Mouse (Mus musculus) liver, postnatal 0 days (tissue): ENCODE results near the gene Suz12. TPM values are rescaled to one million over a fixed set of nuclear protein-coding genes. Genes with fewer than 3 reads are reported as not detected.

Experiments used
- ATAC-seq: fragments of 200-750 bp; cut with Nextera tagmentation; 2 replicates; pipeline ENCODE4 v1.8.0; 2017; ENCODE audit warnings: mild to moderate bottlenecking, moderate library complexity
- DNase-seq: peaks from one replicate; pipeline ENCODE4 v3.0.0-alpha.2; 2016
- H3K27ac ChIP-seq: fragments of 300-500 bp; sonication (generic); 2 replicates; pipeline ENCODE4 v1.5.1; 2014; ENCODE audit warnings: antibody characterized with exemption, moderate library complexity, mild to moderate bottlenecking, low read depth
- H3K27me3 ChIP-seq: fragments of 300-500 bp; sonication (generic); 2 replicates; pipeline ENCODE4 v1.6.1; 2014; ENCODE audit warnings: low read length, control low read depth, mixed read lengths; ENCODE audit not compliant: insufficient read depth
- H3K36me3 ChIP-seq: fragments of 300-500 bp; sonication (generic); replicated peaks from 2 replicates; pipeline ENCODE4 v1.6.1; 2014; ENCODE audit warnings: mild to moderate bottlenecking, control low read depth, low read length, moderate library complexity, mixed read lengths; ENCODE audit not compliant: insufficient read depth
- H3K4me1 ChIP-seq: fragments of 300-500 bp; sonication (generic); 2 replicates; pipeline ENCODE4 v1.6.1; 2014; ENCODE audit warnings: antibody characterized with exemption, mild to moderate bottlenecking, control low read depth; ENCODE audit not compliant: insufficient read depth
- H3K4me2 ChIP-seq: fragments of 300-500 bp; sonication (generic); 2 replicates; pipeline ENCODE4 v1.6.1; 2014; ENCODE audit warnings: low read depth, mild to moderate bottlenecking, low read length, moderate library complexity, mixed read lengths
- H3K4me3 ChIP-seq: fragments of 300-500 bp; sonication (generic); 2 replicates; pipeline ENCODE4 v1.5.1; 2014; ENCODE audit warnings: low read depth, low read length
- H3K9ac ChIP-seq: fragments of 300-500 bp; sonication (generic); replicated peaks from 2 replicates; pipeline ENCODE4 v1.6.1; 2014; ENCODE audit warnings: mild to moderate bottlenecking, moderate library complexity
- H3K9me3 ChIP-seq: fragments of 300-500 bp; sonication (generic); 2 replicates; pipeline ENCODE4 v1.6.1; 2016; ENCODE audit warnings: mild to moderate bottlenecking, control low read depth, low read length, mixed read lengths
- CTCF ChIP-seq: sonication (generic); IDR thresholded peaks from 2 replicates; pipeline ENCODE4 v1.5.1; 2016; ENCODE audit warnings: antibody characterized with exemption, low read depth
- EP300 ChIP-seq: IDR thresholded peaks from 2 replicates; pipeline ENCODE4 v1.6.1; 2016; ENCODE audit warnings: antibody characterized with exemption, low read depth, mild to moderate bottlenecking
- WGBS: fragments of 180-500 bp; shearing (Covaris S2); extraction: QIAGEN DNeasy Blood & Tissue Kit; methylation state at CpG from one replicate; pipeline ENCODE4 v1.1.7; 2014; ENCODE audit not compliant: insufficient replicate concordance; 5-methylcytosine and 5-hydroxymethylcytosine counted together
- polyA plus RNA-seq: library from polyadenylated mRNA; unstranded; fragments of >200 nt; fragmentation: Nextera tagmentation; extraction: Ambion mirVana; gene quantifications from 2 replicates; pipeline ENCODE4 v1.2.1, GENCODE M21; 2015

The Suz12 gene
- polyA plus RNA-seq, 1 experiment from 2014 or later: 11.2 TPM

DNA sequence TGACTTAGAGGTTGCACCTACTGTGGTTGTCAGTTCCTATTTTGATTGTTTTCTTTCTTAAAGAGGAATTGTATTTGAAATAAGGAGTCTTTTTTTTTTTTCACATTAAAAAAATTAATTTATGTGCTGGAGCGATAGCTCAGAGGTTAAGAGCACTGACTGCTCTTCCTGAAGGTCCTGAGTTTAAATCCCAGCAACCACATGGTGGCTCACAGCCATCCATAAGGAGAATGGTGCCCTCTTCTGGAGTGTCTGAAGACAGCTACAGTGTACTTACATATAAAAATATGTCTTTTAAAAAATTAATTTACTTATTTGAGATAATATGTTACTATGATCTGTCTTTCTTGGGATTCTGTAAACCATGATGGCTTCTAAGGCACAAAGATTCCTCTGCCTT is 26.9 kb downstream of the Suz12 start:
- WGBS: 86% methylated on average over 1 of the region's 1 CpGs
- H3K27me3 ChIP-seq: no peaks in the 10 kb centered on the region
- no peak overlapping the region for H3K27ac ChIP-seq
- TF ChIP-seq CTCF (peak; percentile 25), EP300 (no peak)
- DNase-seq (no peak), ATAC-seq (no peak)
- peaks cover 72% of the 10 kb centered on the region for H3K36me3 ChIP-seq
- no peaks in the 10 kb centered on the region for H3K4me1 ChIP-seq
- H3K4me2 ChIP-seq: no peak overlapping the region
- H3K4me3 ChIP-seq: no peak overlapping the region
- H3K9me3 ChIP-seq: no peaks in the 10 kb centered on the region
- H3K9ac ChIP-seq: no peak overlapping the region

GRCm38 (mm10) chr11:80021306-80021705 is 28.4 kb downstream of the Suz12 start:
- H3K36me3 ChIP-seq: peaks cover 75% of the 10 kb centered on the region
- H3K9ac ChIP-seq: no peak overlapping the region
- WGBS: 87% methylated on average over 4 of the region's 4 CpGs
- no peak overlapping the region for H3K4me2 ChIP-seq
- H3K4me1 ChIP-seq: no peaks in the 10 kb centered on the region
- H3K27me3 ChIP-seq: no peaks in the 10 kb centered on the region
- ATAC-seq: no peak
- no peak for DNase-seq
- no peak for TF ChIP-seq CTCF
- no peak for TF ChIP-seq EP300
- H3K27ac ChIP-seq: no peak overlapping the region
- H3K9me3 ChIP-seq: no peaks in the 10 kb centered on the region
- no peak overlapping the region for H3K4me3 ChIP-seq

DNA sequence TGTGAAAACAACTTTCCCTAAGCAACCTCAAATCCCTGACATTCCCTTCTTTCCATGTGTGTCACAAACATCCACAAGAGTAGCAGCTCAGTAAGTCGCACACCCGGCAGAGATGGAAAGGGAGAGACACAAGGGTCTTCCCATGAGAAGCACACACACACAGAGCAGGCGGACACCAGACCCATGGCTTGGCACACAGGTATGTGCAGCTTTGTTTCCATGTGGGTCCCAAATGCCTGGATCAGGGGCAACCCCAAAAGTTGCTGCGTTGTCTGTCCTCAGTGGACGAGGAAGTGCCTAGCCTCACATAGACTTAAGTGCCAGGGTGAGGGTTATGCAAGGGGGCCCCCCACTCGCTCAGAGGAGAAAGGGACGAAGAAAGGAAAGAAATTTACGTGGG is 44.6 kb downstream of the Suz12 start:
- Histone ChIP-seq H3K27me3 (no peaks in the 10 kb centered on the region), H3K36me3 (peaks cover 15% of the 10 kb centered on the region), H3K4me2 (no peak overlapping the region), H3K27ac (no peak overlapping the region), H3K9me3 (no peaks in the 10 kb centered on the region), H3K4me1 (no peaks in the 10 kb centered on the region), H3K4me3 (no peak overlapping the region), H3K9ac (no peak overlapping the region)
- TF ChIP-seq EP300: no peak
- TF ChIP-seq CTCF: no peak
- 72% methylated on average over 8 of the region's 8 CpGs for WGBS
- no peak for DNase-seq
- ATAC-seq: no peak

GRCm38 (mm10) chr11:80042615-80043418 is 49.9 kb downstream of the Suz12 start:
- no peak overlapping the region for H3K27ac ChIP-seq
- peaks cover 13% of the 10 kb centered on the region for H3K36me3 ChIP-seq
- H3K9ac ChIP-seq: no peak overlapping the region
- H3K4me1 ChIP-seq: no peaks in the 10 kb centered on the region
- H3K4me2 ChIP-seq: no peak overlapping the region
- TF ChIP-seq EP300 (no peak), CTCF (peak; percentile 83)
- H3K9me3 ChIP-seq: no peaks in the 10 kb centered on the region
- DNase-seq (peak; percentile 58), ATAC-seq (peak; percentile 92)
- no peaks in the 10 kb centered on the region for H3K27me3 ChIP-seq
- WGBS: 52% methylated on average over 10 of the region's 10 CpGs
- no peak overlapping the region for H3K4me3 ChIP-seq

GRCm38 (mm10) chr11:80043419-80043817 is 50.5 kb downstream of the Suz12 start:
- H3K27me3 ChIP-seq: no peaks in the 10 kb centered on the region
- H3K9ac ChIP-seq: no peak overlapping the region
- ATAC-seq (no peak), DNase-seq (no peak)
- no peak overlapping the region for H3K4me2 ChIP-seq
- WGBS: 76% methylated on average over 8 of the region's 8 CpGs
- H3K4me3 ChIP-seq: no peak overlapping the region
- H3K9me3 ChIP-seq: no peaks in the 10 kb centered on the region
- no peak for TF ChIP-seq CTCF
- no peak for TF ChIP-seq EP300
- H3K27ac ChIP-seq: no peak overlapping the region
- peaks cover 19% of the 10 kb centered on the region for H3K36me3 ChIP-seq
- no peaks in the 10 kb centered on the region for H3K4me1 ChIP-seq

DNA sequence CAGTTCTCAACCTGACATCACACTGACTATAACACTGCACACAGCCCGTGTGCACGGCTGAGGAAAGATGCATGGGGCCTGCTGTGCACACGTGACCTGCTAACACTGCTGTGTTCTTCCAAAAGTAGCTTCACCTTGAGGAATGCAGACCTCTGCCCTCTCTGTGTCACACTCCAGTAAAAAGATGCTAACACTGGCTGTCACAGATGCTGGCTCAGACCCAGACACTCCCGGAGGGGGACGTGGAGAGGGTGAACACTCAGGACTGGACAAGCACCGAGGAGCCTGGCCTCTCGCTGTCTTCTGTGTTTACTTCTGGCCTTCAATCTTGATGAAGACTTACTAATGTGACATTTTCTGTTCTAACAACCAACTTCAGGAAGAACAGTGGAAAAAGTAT is 54.0 kb downstream of the Suz12 start:
- DNase-seq: no peak
- Histone ChIP-seq H3K4me3 (no peak overlapping the region), H3K4me2 (no peak overlapping the region), H3K36me3 (peaks cover 50% of the 10 kb centered on the region), H3K27me3 (no peaks in the 10 kb centered on the region), H3K4me1 (no peaks in the 10 kb centered on the region), H3K9ac (no peak overlapping the region), H3K27ac (no peak overlapping the region), H3K9me3 (no peaks in the 10 kb centered on the region)
- 93% methylated on average over 7 of the region's 7 CpGs for WGBS
- TF ChIP-seq CTCF (no peak), EP300 (no peak)
- no peak for ATAC-seq
